In the genomic region with DNA sequence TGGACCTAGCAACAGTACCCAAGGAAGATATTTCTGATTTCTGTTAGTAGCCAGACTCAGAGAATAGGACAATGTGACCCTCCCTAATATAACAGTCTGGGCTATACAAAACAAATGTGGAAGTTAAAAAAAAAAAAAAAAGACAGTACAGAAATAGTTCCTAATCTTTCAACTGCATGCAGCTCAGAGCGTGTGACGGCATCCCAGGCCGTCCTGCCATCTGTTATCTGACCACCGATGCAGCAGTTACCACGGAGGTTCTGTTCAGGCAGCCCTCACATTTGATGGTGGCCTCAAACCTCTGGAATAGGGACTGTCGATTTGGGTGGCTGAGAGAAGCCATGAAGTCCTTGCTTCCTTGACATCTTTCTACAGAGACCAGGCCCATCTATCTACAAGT, we compare ENCODE assay signal across 22 mouse cellular contexts. TPM values are rescaled to one million over a fixed set of nuclear protein-coding genes. Genes with fewer than 3 reads are reported as not detected.
DNase-seq lines count a peak whose midpoint lies in the region; ATAC-seq and TF ChIP-seq lines count a peak whose summit lies in the region.
"Had no signal": no experiment of that assay in that cellular context is flagged by ENCODE, and none has a peak within 500 bp of the region (broad histone marks: within the 10 kb centered on the region; RNA-seq: fewer than 3 reads in every experiment).

No protein-coding gene starts in this region.

- peaks cover 99% of the 10 kb centered on the region for H3K79me2 ChIP-seq in myocyte (ENCODE audit: control insufficient read depth, insufficient read depth)

- no peak overlapping the region for H3K4me3 ChIP-seq in liver, postnatal 0 days (ENCODE audit: low read depth, low read length)
- H3K4me3 ChIP-seq in liver, embryonic 14.5 days (ENCODE audit: insufficient read depth in 1 of 2, low read depth in 2 of 2, low read length in 2 of 2), result no peak overlapping the region
- H3K4me3 ChIP-seq in myocyte, result no peak overlapping the region
- H3K4me3 ChIP-seq: embryonic facial prominence, embryonic 10.5 days; forebrain, embryonic 13.5 days; gastrocnemius, adult 2 months; heart, adult 2 months; heart, embryonic 15.5 days; hindbrain, embryonic 15.5 days had no signal

- TF ChIP-seq CTCF in liver, postnatal 0 days (IDR thresholded peaks at IDR 0.05; ENCODE audit: low read depth), result no peak
- TF ChIP-seq CTCF in liver, embryonic 14.5 days (IDR thresholded peaks at IDR 0.05; ENCODE audit: low read depth), result no peak

- H3K36me3 ChIP-seq in liver, postnatal 0 days (replicated peaks; ENCODE audit: insufficient read depth, low read length), result no peaks in the 10 kb centered on the region
- H3K36me3 ChIP-seq in liver, embryonic 14.5 days (replicated peaks; ENCODE audit: control insufficient read depth, insufficient read depth, low read depth), result no peaks in the 10 kb centered on the region
- no peaks in the 10 kb centered on the region for H3K36me3 ChIP-seq in myocyte (ENCODE audit: control insufficient read depth, insufficient read depth)
- H3K36me3 ChIP-seq: embryonic facial prominence, embryonic 10.5 days; G1E; heart, embryonic 15.5 days; hindbrain, embryonic 15.5 days had no signal

- no peak overlapping the region for H3K4me2 ChIP-seq in liver, postnatal 0 days (ENCODE audit: low read depth, low read length)
- H3K4me2 ChIP-seq in liver, embryonic 14.5 days (ENCODE audit: low read depth), result no peak overlapping the region
- no peak overlapping the region for H3K4me2 ChIP-seq in myocyte (ENCODE audit: low read depth)
- H3K4me2 ChIP-seq: forebrain, embryonic 13.5 days; heart, embryonic 15.5 days; hindbrain, embryonic 15.5 days had no signal

- H3K9ac ChIP-seq in liver, postnatal 0 days (replicated peaks), result no peak overlapping the region
- H3K9ac ChIP-seq in liver, embryonic 14.5 days (replicated peaks), result no peak overlapping the region
- H3K9ac ChIP-seq: forebrain, embryonic 13.5 days; heart, embryonic 15.5 days; hindbrain, embryonic 15.5 days had no signal

- H3K4me1 ChIP-seq in liver, postnatal 0 days (ENCODE audit: insufficient read depth), result peaks cover 7% of the 10 kb centered on the region
- peaks cover 0 to 15% of the 10 kb centered on the region in 2 experiments; a peak in 2 of 4 replicates for H3K4me1 ChIP-seq in liver, embryonic 14.5 days (replicated peaks; ENCODE audit: control insufficient read depth in 2 of 2, insufficient read depth in 2 of 2, low read length in 1 of 2)
- H3K4me1 ChIP-seq: forebrain, embryonic 13.5 days had no signal

- intact Hi-C loops in left cerebral cortex, postnatal 36 days (cut with DNase I), result no loop called here

- WGBS in liver, postnatal 0 days (ENCODE audit: insufficient replicate concordance), result 54% methylated on average over 6 of the region's 6 CpGs
- 6% methylated on average over 6 of the region's 6 CpGs for WGBS in liver, embryonic 14.5 days (ENCODE audit: insufficient replicate concordance)

- peak; percentile 41 for DNase-seq in liver
- DNase-seq in liver, postnatal 0 days, result no peak
- no peak for DNase-seq in liver, embryonic 14.5 days (ENCODE audit: low read depth in 3 of 3, low spot score in 3 of 3)
- no peak for DNase-seq in left cerebral cortex, postnatal 36 days (ENCODE audit: low spot score in 2 of 2)
- no peak for DNase-seq in gastrocnemius, postnatal 10 days
- no peak for DNase-seq in ovary, postnatal 14 days (ENCODE audit: low spot score)
- DNase-seq: adrenal gland, postnatal 14 days; B cell, adult 2 months; cerebellum, adult 11-12 months; cerebellum, adult 9-10 months; gastrocnemius, adult 2 months; heart, adult 2 months; heart, postnatal 14 days had no signal

- TF ChIP-seq EP300 in liver, postnatal 0 days (IDR thresholded peaks at IDR 0.05; ENCODE audit: low read depth), result no peak
- TF ChIP-seq EP300 in liver, embryonic 14.5 days (IDR thresholded peaks at IDR 0.05; ENCODE audit: low read depth), result no peak

- no peaks in the 10 kb centered on the region for H3K27me3 ChIP-seq in liver, postnatal 0 days (ENCODE audit: insufficient read depth, low read length)
- H3K27me3 ChIP-seq in liver, embryonic 14.5 days (ENCODE audit: control insufficient read depth, insufficient read depth, low read length), result no peaks in the 10 kb centered on the region
- no peaks in the 10 kb centered on the region for H3K27me3 ChIP-seq in myocyte (ENCODE audit: control insufficient read depth, insufficient read depth, insufficient read length)
- H3K27me3 ChIP-seq: forebrain, embryonic 13.5 days; heart, embryonic 15.5 days; hindbrain, embryonic 15.5 days had no signal

- TF ChIP-seq POLR2A in myocyte (IDR thresholded peaks at IDR 0.05; ENCODE audit: insufficient read length, low read depth), result no peak

- no peak overlapping the region for H3K27ac ChIP-seq in liver, postnatal 0 days (ENCODE audit: low read depth)
- no peak overlapping the region for H3K27ac ChIP-seq in liver, embryonic 14.5 days
- H3K27ac ChIP-seq: embryonic facial prominence, embryonic 10.5 days; forebrain, embryonic 13.5 days; gastrocnemius, adult 2 months; heart, adult 2 months; heart, embryonic 15.5 days; hindbrain, embryonic 15.5 days had no signal

- H3K9me3 ChIP-seq in liver, postnatal 0 days (ENCODE audit: low read length), result no peaks in the 10 kb centered on the region
- H3K9me3 ChIP-seq in liver, embryonic 14.5 days (ENCODE audit: control insufficient read depth, low read length), result no peaks in the 10 kb centered on the region
- H3K9me3 ChIP-seq: embryonic facial prominence, embryonic 10.5 days; forebrain, embryonic 13.5 days; heart, embryonic 15.5 days; hindbrain, embryonic 15.5 days had no signal

- ATAC-seq in liver, postnatal 0 days, result no peak
- peak; percentile 36 to 37; a peak in 3 of 4 replicates for ATAC-seq in hematopoietic stem cell, adult 5-6 weeks (replicated peaks in 1 of 2; ENCODE audit: insufficient read depth in 1 of 2, low FRiP score in 2 of 2, low TSS enrichment in 1 of 2, low read depth in 1 of 2, poor library complexity in 2 of 2, severe bottlenecking in 2 of 2)
- peak; percentile 65; the same call in 1 of the 2 replicates for ATAC-seq in liver, embryonic 14.5 days (ENCODE audit: insufficient read depth)
- ATAC-seq: CD4-positive, CD25-positive, alpha-beta regulatory T cell, adult 4 months; forebrain, embryonic 13.5 days; inflammation-experienced regulatory T-cells, adult 6 months had no signal

- no peak overlapping the region for H3ac ChIP-seq in myocyte (ENCODE audit: control insufficient read depth, insufficient read length)

TF ChIP-seq in myocyte, 11 proteins besides CTCF, POLR2A, EP300 and RAD21:
- TF ChIP-seq MYOG (IDR thresholded peaks at IDR 0.05; ENCODE audit: control insufficient read depth in 1 of 3, insufficient read depth in 1 of 3, insufficient read length in 2 of 3, low read depth in 2 of 3), result peak in 1 of 3 experiments; percentile 62
- no peak for TF ChIP-seq MAX (IDR thresholded peaks at IDR 0.05; ENCODE audit: low read depth)
- no peak for TF ChIP-seq E2F4 (IDR thresholded peaks at IDR 0.05; ENCODE audit: insufficient read depth)
- peak in 2 of 3 experiments; percentile 4 to 58 for TF ChIP-seq MYOD1 (IDR thresholded peaks at IDR 0.05; ENCODE audit: control insufficient read depth in 1 of 3, insufficient read length in 2 of 3, low read depth in 2 of 3)
- TF ChIP-seq SRF (IDR thresholded peaks at IDR 0.05; ENCODE audit: control insufficient read depth, insufficient read length, low read depth), result no peak
- no peak for TF ChIP-seq TCF12 (IDR thresholded peaks at IDR 0.05; ENCODE audit: insufficient read depth, poor library complexity, severe bottlenecking)

RNA-seq across cellular contexts. Expression of a gene that starts 22.6 kb away (rescaled TPM):
- polyA plus RNA-seq in liver, postnatal 0 days (2015; fragmentation: Nextera tagmentation; extraction: Ambion mirVana), result 2.7 and 2.8 TPM in 2 replicates
- total RNA-seq in hematopoietic stem cell, adult 5-6 weeks (2017), result 1.0 and 1.8 TPM in 2 replicates
- 3.0 and 3.3 TPM in 2 replicates for polyA plus RNA-seq in liver, embryonic 14.5 days (2012; rRNA removed)
- polyA plus RNA-seq in liver, embryonic 14.5 days (2014; fragmentation: Nextera tagmentation; extraction: Ambion mirVana), result 2.0 and 2.7 TPM in 2 replicates
- polyA plus RNA-seq in myocyte (2012; fragmentation: generic; extraction: Trizol), result 35.6 TPM
- 10 to 100 TPM; 31.0 to 31.3 TPM for total RNA-seq in left cerebral cortex, postnatal 36 days (2021)
- total RNA-seq in gastrocnemius, postnatal 10 days (2021), result 10 to 100 TPM; 23.6 to 31.1 TPM
- polyA plus RNA-seq: G1E had no signal

RNA-seq across cellular contexts. Expression of a gene that starts 22.7 kb away (rescaled TPM):
- 45.7 and 55.8 TPM in 2 replicates for polyA plus RNA-seq in liver, postnatal 0 days (2015; fragmentation: Nextera tagmentation; extraction: Ambion mirVana)
- 1.6 TPM in 1 of 2 replicates, not detected in the other for total RNA-seq in hematopoietic stem cell, adult 5-6 weeks (2017)
- polyA plus RNA-seq in liver, embryonic 14.5 days (2012; rRNA removed), result 1.1 TPM in 2 replicates
- 1.1 and 1.4 TPM in 2 replicates for polyA plus RNA-seq in liver, embryonic 14.5 days (2014; fragmentation: Nextera tagmentation; extraction: Ambion mirVana)
- 8.3 TPM for polyA plus RNA-seq in myocyte (2012; fragmentation: generic; extraction: Trizol)
- 10 to 100 TPM; 28.9 to 35.9 TPM for total RNA-seq in left cerebral cortex, postnatal 36 days (2021)
- 1 to 10 TPM; 1.8 to 3.3 TPM for total RNA-seq in gastrocnemius, postnatal 10 days (2021)
- polyA plus RNA-seq: CD4-positive, CD25-positive, alpha-beta regulatory T cell, adult 4 months; G1E had no signal

Comparison
In these comparisons a context has a peak if more than half of its experiments do, and no peak if none do; other contexts are left out.
1. RNA of a gene that starts 22.7 kb away (total RNA-seq): 28.9 to 35.9 TPM in left cerebral cortex, postnatal 36 days; 1.8 to 3.3 TPM in gastrocnemius, postnatal 10 days and 1.6 TPM in hematopoietic stem cell, adult 5-6 weeks; every median in the first group is over 4 times any median in the second.